Mouse (Mus musculus) spleen, adult 2 months (tissue): ENCODE data around the gene Eogt. TPM values are rescaled to one million over a fixed set of nuclear protein-coding genes. Genes with fewer than 3 reads are reported as not detected.

Experiments
- DNase-seq, 2 experiments: peaks; one replicate each; pipeline versions ENCODE4 v3.0.0 to v3.0.0-alpha.2; 2012 to 2021; ENCODE audit warnings: low spot score in 2 of 2, low read depth in 1 of 2
- H3K27ac ChIP-seq: fragments of 200-500 bp; 2 replicates; pipeline ENCODE4 v1.5.1; 2012; ENCODE audit warnings: low read length, inconsistent platforms; ENCODE audit not compliant: insufficient read depth
- H3K27me3 ChIP-seq: fragments of 200-500 bp; 2 replicates; pipeline ENCODE4 v1.6.1; 2012; ENCODE audit warnings: mild to moderate bottlenecking, moderate library complexity, low read length, inconsistent platforms; ENCODE audit not compliant: control insufficient read depth, insufficient read depth
- H3K36me3 ChIP-seq: fragments of 200-500 bp; 2 replicates; pipeline ENCODE4 v1.6.1; 2012; ENCODE audit warnings: mild to moderate bottlenecking, low read length, inconsistent platforms; ENCODE audit not compliant: control insufficient read depth, insufficient read depth
- H3K4me1 ChIP-seq: fragments of 200-500 bp; 2 replicates; pipeline ENCODE4 v1.6.1; 2011; ENCODE audit warnings: inconsistent platforms; ENCODE audit not compliant: control insufficient read depth, insufficient read depth, insufficient read length
- H3K4me3 ChIP-seq: fragments of 200-500 bp; 2 replicates; pipeline ENCODE4 v1.5.1; 2011; ENCODE audit warnings: mild to moderate bottlenecking, inconsistent platforms; ENCODE audit not compliant: insufficient read depth, insufficient read length; ENCODE audit errors: extremely low read depth
- CTCF ChIP-seq: fragments of 200-500 bp; IDR thresholded peaks from 2 replicates; pipeline ENCODE4 v1.5.1; 2011; ENCODE audit warnings: mild to moderate bottlenecking, inconsistent platforms; ENCODE audit not compliant: insufficient read depth, insufficient read length, insufficient replicate concordance; ENCODE audit errors: extremely low read depth
- POLR2A ChIP-seq: fragments of 200-500 bp; IDR thresholded peaks from 2 replicates; pipeline ENCODE4 v1.6.1; 2011; ENCODE audit warnings: low read depth, low read length, inconsistent platforms
- WGBS: fragments of 180-500 bp; shearing (Covaris S2); methylation state at CpG from one replicate; pipeline ENCODE4 v1.1.7; 2018; 5-methylcytosine and 5-hydroxymethylcytosine counted together
- polyA plus RNA-seq: library from polyadenylated mRNA; depleted of rRNA; stranded (reverse); fragments of >200 nt; gene quantifications from 2 replicates; pipeline ENCODE4 v1.2.3, GENCODE M21; 2012

Gene Eogt
- polyA plus RNA-seq, 1 experiment, result 6.2 TPM

DNA sequence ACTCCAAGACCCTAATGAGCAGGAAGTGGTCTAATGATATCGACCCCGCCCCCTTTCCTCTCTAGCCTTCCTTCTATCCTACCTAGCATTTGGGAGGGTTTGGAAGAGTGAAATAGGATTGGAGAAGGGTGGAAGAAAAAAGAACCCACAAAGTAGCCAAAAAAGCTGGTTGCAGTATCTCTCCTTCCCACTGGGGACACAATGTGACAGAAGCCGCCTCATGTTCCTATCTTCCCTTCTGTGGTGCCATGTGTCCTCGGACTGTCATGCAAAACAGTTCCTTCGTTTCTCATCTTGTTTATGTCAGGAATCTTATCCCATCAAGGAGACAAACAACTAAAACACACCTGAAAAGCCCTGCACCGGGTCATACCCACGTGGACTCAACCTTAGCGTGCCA, 42.9 kb downstream of the Eogt start:
- Histone ChIP-seq H3K4me3 (no peak overlapping the region), H3K4me1 (no peaks in the 10 kb centered on the region), H3K27me3 (0 out of 2 replicates have a peak, but pooled peaks cover 4% of the 10 kb centered on the region), H3K36me3 (no peaks in the 10 kb centered on the region), H3K27ac (no peak overlapping the region)
- 82% methylated on average over 8 of the region's 8 CpGs for WGBS
- TF ChIP-seq POLR2A (no peak), CTCF (no peak)
- no peak for DNase-seq

DNA sequence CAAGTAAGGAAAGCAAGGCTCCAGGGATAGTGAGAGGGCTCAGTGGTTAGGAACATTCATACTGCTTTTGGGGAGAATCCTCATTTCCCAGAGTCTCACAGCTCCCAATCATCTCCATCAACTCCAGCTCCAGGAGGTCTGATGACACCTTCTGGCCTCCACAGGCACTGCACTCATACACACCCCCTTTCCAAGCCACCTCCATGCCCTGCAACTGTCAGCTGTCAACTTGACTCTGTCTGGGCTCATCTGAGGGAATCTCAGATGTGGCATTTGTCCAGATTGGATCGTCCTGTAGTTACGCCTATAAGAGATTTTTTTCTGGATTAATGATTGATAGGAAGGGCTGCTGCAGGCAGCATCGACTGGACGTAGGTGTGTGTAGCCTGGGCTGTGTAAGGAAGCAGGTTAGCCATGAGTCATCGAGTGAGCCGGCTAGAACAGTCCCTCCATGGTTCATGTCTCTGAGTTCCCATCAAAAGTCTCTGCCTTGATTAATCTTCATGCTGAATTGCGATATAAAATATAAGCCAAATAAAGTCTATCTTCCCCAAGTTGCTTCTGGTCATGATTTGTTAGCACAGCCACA, 44.6 kb downstream of the Eogt start:
- TF ChIP-seq POLR2A (no peak), CTCF (peak; percentile 6; the same call in 1 of the 2 replicates)
- no peaks in the 10 kb centered on the region for H3K36me3 ChIP-seq
- no peak overlapping the region for H3K27ac ChIP-seq
- no peak for DNase-seq
- no peaks in the 10 kb centered on the region for H3K4me1 ChIP-seq
- H3K4me3 ChIP-seq, result no peak overlapping the region
- 0 out of 2 replicates have a peak, but pooled peaks cover 4% of the 10 kb centered on the region for H3K27me3 ChIP-seq
- 73% methylated on average over 7 of the region's 7 CpGs for WGBS

DNA sequence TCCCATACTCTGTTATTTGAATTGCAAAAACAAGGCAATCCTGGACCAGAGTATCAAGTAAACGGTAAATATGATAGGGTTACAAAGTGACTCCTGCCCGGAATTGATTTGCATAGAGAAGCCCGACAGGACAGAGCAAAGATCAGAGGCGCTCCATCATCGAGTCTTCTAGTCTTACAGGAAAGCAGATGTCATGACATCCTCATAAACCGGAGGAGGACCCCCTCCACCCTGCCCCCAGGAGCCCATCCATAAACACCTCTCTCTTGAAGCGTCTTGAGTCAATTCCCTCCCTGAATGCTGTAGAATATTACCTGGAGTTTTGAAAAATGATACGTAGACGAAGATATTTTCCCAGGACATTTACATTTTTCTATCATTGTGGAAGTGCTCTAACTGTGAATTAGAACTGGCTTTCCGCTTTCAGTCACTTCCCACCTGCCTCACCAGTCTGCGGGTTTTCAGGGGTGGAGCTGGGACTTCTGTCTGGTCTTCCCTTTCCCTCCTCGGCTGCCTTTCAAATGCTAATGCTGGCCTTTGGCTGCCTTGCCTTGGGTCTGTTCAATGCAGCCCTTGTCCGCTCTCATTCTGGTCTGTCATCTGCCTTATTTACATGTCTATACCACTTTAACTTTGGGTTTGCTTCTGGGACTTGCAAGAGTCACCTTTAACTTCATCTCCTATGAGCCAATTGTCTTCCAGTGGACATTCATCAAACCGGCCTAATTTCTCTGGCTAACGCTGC, 46.9 kb downstream of the Eogt start:
- TF ChIP-seq POLR2A (no peak), CTCF (no peak)
- no peak for DNase-seq
- Histone ChIP-seq H3K4me3 (no peak overlapping the region), H3K27ac (no peak overlapping the region), H3K4me1 (no peaks in the 10 kb centered on the region), H3K36me3 (no peaks in the 10 kb centered on the region), H3K27me3 (0 out of 2 replicates have a peak, but pooled peaks cover 4% of the 10 kb centered on the region)
- WGBS, result 18% methylated on average over 15 of the region's 15 CpGs

GRCm38 (mm10) chr6:97101190-97101957, 47.6 kb downstream of the Eogt start:
- H3K4me3 ChIP-seq, result no peak overlapping the region
- DNase-seq, result no peak
- TF ChIP-seq CTCF, result no peak
- TF ChIP-seq POLR2A, result no peak
- no peaks in the 10 kb centered on the region for H3K36me3 ChIP-seq
- WGBS, result 25% methylated on average over 12 of the region's 12 CpGs
- H3K27ac ChIP-seq, result no peak overlapping the region
- H3K4me1 ChIP-seq, result no peaks in the 10 kb centered on the region
- H3K27me3 ChIP-seq, result 0 out of 2 replicates have a peak, but pooled peaks cover 4% of the 10 kb centered on the region

- DNase-seq, result no peak
- TF ChIP-seq POLR2A, result no peak
- no peak for TF ChIP-seq CTCF
- no peaks in the 10 kb centered on the region for H3K36me3 ChIP-seq
- no peak overlapping the region for H3K4me3 ChIP-seq
- H3K4me1 ChIP-seq, result no peaks in the 10 kb centered on the region
- H3K27ac ChIP-seq, result no peak overlapping the region
- H3K27me3 ChIP-seq, result no peaks in the 10 kb centered on the region
- WGBS, result 86% methylated on average over 2 of the region's 2 CpGs
Measured at GRCm38 (mm10) chr6:97082336-97082735, 66.6 kb downstream of the Eogt start.

DNA sequence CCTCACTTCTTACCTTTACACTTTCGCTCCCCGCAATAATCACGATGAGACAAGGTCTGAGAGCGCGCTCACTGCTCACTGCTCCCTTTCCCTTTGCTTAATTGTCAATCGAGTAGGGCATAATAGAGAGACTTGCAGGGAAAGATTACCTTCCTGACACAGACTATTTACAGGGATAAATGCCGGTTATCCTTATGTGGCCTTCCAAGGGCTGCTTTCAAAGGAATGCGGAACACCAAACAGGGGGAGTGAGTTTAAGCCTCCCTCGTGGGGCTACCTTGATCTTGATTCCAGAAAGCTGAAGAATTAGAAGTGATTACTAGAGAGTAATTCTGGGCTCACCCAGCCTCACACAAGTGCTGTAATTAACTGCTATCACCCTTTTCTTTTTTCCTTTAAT, 69.0 kb downstream of the Eogt start:
- no peak overlapping the region for H3K4me3 ChIP-seq
- WGBS, result 70% methylated on average over 9 of the region's 9 CpGs
- no peaks in the 10 kb centered on the region for H3K4me1 ChIP-seq
- H3K27me3 ChIP-seq, result no peaks in the 10 kb centered on the region
- H3K36me3 ChIP-seq, result no peaks in the 10 kb centered on the region
- H3K27ac ChIP-seq, result no peak overlapping the region
- DNase-seq, result no peak
- no peak for TF ChIP-seq POLR2A
- no peak for TF ChIP-seq CTCF
